Mouse (Mus musculus): ENCODE measurements at regions not wholly inside any gene's neighbourhood (a gene's known extent, or its start where the extent isn't known, plus 50 kb on each side); places are given as distances from the start of the nearest gene placed in this dataset.
"Not testable (repeated sequence)": the region's sequence is repeated elsewhere in the genome, so short reads cannot be mapped to it uniquely, and the experiment has no call there.

GRCm38 (mm10) chr17:55186361-55186760 is 258.8 kb upstream of the St6gal2 start:
- DNase-seq (ENCODE audit: extremely low spot score in 1 of 2, low spot score in 1 of 2): no peak

- DNase-seq (ENCODE audit: extremely low spot score in 1 of 2, low spot score in 1 of 2): no peak
Observed at GRCm38 (mm10) chr17:55186826-55187225, 258.4 kb upstream of the St6gal2 start.

DNA sequence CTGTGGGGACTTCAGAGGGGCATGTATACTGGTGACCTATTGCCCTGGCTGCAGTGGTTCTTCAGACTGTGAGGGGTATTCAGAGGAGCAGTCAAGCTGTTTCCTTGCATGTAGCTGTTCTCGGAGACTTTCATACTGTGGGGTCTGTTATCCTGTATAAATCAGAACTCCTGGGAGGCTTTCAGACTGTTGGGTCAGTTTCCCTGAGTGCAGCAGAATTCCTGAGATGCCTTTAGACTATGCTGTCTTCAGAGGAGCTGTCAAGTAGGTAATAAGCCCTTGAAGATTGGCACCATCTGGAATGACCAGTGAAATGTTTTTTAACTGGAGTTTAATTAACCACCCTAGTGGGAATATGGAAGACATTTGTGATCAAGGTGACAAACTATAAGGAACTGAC is 238.6 kb upstream of the St6gal2 start:
- DNase-seq (ENCODE audit: extremely low spot score in 1 of 2, low spot score in 1 of 2): no peak

- DNase-seq (ENCODE audit: extremely low spot score in 1 of 2, low spot score in 1 of 2): not testable (repeated sequence)
Observed at GRCm38 (mm10) chr17:55218176-55219099, 226.7 kb upstream of the St6gal2 start.

- DNase-seq (ENCODE audit: extremely low spot score in 1 of 2, low spot score in 1 of 2): peak in 1 of 2 experiments; percentile 28
Observed at GRCm38 (mm10) chr17:55224058-55224457, 221.1 kb upstream of the St6gal2 start.

GRCm38 (mm10) chr17:55234262-55234661 is 210.9 kb upstream of the St6gal2 start:
- no peak for DNase-seq (ENCODE audit: extremely low spot score in 1 of 2, low spot score in 1 of 2)

DNA sequence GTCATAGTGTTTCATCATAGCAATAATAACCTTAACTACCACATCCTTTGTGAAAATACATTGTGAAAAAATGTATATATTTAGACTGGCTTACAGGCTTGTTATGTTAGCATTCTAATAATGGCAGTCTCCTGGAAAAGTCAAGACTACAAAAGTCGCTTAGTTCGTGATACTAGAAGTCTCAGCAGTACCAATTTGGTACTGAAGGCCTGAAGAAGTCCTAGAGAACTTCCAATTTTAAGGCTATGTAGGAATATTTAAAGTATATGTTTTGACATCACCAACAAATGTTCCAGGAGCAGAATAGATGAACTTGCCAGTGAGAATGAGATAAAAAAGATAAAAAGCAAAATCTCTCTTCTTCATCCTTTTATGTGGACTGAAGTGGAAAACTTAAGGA is 182.5 kb upstream of the St6gal2 start:
- no peak for DNase-seq (ENCODE audit: extremely low spot score in 1 of 2, low spot score in 1 of 2)

DNA sequence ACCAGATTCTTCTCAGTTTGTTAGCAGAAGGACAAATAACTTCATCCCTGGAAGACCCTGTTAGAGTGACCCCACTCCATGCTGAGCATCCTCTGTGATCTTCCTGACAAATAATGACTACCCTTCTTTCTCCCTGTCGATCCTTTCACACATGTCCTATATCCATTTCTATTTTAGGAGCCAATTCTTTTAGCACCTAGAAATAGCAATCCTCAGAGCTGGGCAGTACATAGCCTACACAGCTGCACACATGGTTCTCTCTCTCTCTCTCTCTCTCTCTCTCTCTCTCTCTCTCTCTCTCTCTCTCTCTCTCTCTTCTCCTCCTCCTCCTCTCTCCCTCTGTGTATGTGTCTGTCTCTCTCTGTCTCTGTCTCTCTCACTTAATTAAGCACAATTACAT is 168.6 kb upstream of the St6gal2 start:
- DNase-seq (ENCODE audit: extremely low spot score in 1 of 2, low spot score in 1 of 2): no peak

GRCm38 (mm10) chr17:55281276-55281675 is 163.9 kb upstream of the St6gal2 start:
- peak; percentile 42 to 77 for DNase-seq (ENCODE audit: extremely low spot score in 1 of 2, low spot score in 1 of 2)

- no peak for DNase-seq (ENCODE audit: extremely low spot score in 1 of 2, low spot score in 1 of 2)
Observed at GRCm38 (mm10) chr17:55288589-55288988, 156.6 kb upstream of the St6gal2 start.

- DNase-seq (ENCODE audit: extremely low spot score in 1 of 2, low spot score in 1 of 2): peak; percentile 52 to 69
Observed at GRCm38 (mm10) chr17:55292656-55293055, 152.5 kb upstream of the St6gal2 start.

DNA sequence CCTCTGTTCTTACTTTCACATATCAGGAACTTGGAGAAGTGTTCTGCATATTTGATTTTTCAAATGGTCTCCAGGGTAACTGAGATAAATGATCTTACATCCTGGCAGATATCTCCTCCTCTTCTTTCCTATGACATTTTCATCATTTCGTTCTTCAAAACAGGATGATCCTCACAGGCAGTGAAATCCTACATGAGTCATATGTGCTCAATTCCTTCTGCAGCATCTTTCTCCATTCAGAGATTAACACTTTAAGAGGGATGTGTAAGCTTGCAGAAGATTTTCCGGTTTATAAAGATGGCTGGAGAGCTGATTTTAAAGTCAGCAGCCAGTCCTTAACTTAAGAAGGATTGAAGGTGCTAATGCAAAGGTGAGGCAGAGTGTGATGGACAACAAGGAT is 148.5 kb upstream of the St6gal2 start:
- DNase-seq (ENCODE audit: extremely low spot score in 1 of 2, low spot score in 1 of 2): peak in 1 of 2 experiments; percentile 46

DNA sequence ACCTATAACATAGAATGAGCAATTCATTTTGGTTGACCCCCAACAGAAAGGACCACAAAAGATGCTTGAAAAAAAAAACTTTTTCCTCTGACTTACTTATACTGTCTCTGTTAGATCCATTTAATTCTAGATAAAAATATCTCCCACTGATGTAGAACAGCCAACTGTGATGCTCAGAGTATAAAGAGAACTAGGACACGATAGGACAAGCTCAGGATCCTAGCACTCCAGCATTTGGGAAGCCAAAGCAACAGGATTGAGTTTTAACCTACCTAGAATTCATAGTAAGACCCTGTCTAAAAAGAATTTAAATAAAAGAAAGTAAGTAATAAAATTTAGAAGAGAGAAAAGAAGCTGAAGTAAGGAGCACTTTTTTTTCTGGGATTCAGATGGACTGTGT is 146.3 kb upstream of the St6gal2 start:
- no peak for DNase-seq (ENCODE audit: extremely low spot score in 1 of 2, low spot score in 1 of 2)

GRCm38 (mm10) chr17:55320959-55321358 is 124.2 kb upstream of the St6gal2 start:
- no peak for DNase-seq (ENCODE audit: extremely low spot score in 1 of 2, low spot score in 1 of 2)

- no peak for DNase-seq (ENCODE audit: extremely low spot score in 1 of 2, low spot score in 1 of 2)
Observed at GRCm38 (mm10) chr17:55359305-55359704, 85.9 kb upstream of the St6gal2 start.

DNA sequence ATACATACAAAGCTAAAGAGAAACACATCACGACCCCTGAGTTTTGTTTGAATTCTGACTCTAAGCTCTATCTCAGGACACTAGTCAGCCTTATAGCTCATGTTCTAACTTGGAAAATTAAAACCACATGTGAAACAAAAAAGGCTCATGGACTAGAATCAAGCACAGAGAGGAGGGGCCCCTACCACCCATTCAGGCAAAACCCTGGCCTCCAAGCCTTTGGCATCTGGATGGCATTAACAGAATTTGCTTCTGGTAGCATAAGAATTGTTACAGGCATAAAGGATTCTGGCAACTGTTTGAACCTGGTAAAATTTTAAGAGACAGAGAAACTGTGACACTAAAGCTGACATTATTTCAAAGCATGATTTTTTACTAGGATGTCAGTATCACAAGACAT is 78.1 kb upstream of the St6gal2 start:
- no peak for DNase-seq (ENCODE audit: extremely low spot score in 1 of 2, low spot score in 1 of 2)

DNA sequence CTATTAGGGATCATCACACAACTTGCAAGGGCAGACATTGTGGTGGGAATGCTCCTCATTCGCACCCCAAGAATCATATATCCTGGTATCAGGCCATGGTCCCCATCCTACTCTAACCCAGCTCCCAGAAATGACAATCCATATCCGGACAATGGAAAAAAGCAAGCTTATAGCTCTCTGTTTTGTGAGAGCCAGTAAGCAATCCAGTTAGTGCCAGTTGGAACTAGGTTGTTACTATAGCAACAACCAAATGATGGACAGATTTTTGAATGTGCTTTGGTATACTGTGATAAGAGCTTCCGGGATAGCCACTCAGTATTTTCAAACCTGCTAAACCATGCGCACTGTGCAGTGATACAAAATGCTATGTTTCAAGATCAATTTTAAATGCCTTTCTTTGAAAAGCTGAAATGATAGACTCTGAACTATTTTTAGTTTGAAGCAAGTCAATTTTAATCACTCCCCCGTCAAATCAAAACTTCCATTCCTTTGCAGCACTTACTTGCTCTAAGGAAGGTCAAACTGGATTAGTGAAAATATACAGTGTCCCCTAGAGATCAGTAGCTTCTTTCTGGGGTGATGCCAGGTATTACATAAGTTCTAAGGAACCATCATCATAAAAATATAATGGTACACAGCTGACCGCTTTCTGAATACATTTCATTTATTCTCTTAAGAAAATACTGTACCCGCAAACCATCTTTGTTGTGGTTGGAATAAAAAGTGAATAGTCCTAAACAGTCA is 77.5 kb upstream of the St6gal2 start:
- peak; percentile 1 to 42 for DNase-seq (ENCODE audit: extremely low spot score in 1 of 2, low spot score in 1 of 2)
